Mouse (Mus musculus): ENCODE results near the gene Prg3.
A peak's percentile ranks its signal among the peaks of the same experiment; 100 is the strongest.

Gene Prg3

GRCm38 (mm10) chr2:84996376-84996775 lies 8.4 kb downstream of the Prg3 start:
- peak; percentile 17 for DNase-seq (ENCODE audit: low read depth)

- DNase-seq (ENCODE audit: low read depth), result peak; percentile 21
These were observed 11.6 kb downstream of the Prg3 start for GRCm38 (mm10) chr2:84999486-85000181.

GRCm38 (mm10) chr2:85001497-85001896 lies 13.5 kb downstream of the Prg3 start:
- no peak for DNase-seq (ENCODE audit: low read depth)

- DNase-seq (ENCODE audit: low read depth), result no peak
These were observed 14.6 kb downstream of the Prg3 start for GRCm38 (mm10) chr2:85002575-85002974.

- DNase-seq (ENCODE audit: low read depth), result no peak
These were observed 16.3 kb downstream of the Prg3 start for GRCm38 (mm10) chr2:85004341-85004740.

- no peak for DNase-seq (ENCODE audit: low read depth)
These were observed 18.6 kb downstream of the Prg3 start for GRCm38 (mm10) chr2:85006600-85006999.

- peak; percentile 64 for DNase-seq (ENCODE audit: low read depth)
These were observed 19.7 kb downstream of the Prg3 start for GRCm38 (mm10) chr2:85007729-85008128.

- no peak for DNase-seq (ENCODE audit: low read depth)
These were observed 21.2 kb downstream of the Prg3 start for GRCm38 (mm10) chr2:85009212-85009611.

GRCm38 (mm10) chr2:85011906-85012604 lies 24.0 kb downstream of the Prg3 start:
- DNase-seq (ENCODE audit: low read depth), result no peak

- no peak for DNase-seq (ENCODE audit: low read depth)
These were observed 24.7 kb downstream of the Prg3 start for GRCm38 (mm10) chr2:85012679-85013078.

- peak; percentile 32 for DNase-seq (ENCODE audit: low read depth)
These were observed 26.0 kb downstream of the Prg3 start for GRCm38 (mm10) chr2:85013826-85014587.

- DNase-seq (ENCODE audit: low read depth), result peak; percentile 12
These were observed 26.6 kb downstream of the Prg3 start for GRCm38 (mm10) chr2:85014588-85014982.

- DNase-seq (ENCODE audit: low read depth), result no peak
These were observed 34.0 kb downstream of the Prg3 start for GRCm38 (mm10) chr2:85022043-85022442.

- peak; percentile 21 for DNase-seq (ENCODE audit: low read depth)
These were observed 38.2 kb downstream of the Prg3 start for GRCm38 (mm10) chr2:85026178-85026577.

- DNase-seq (ENCODE audit: low read depth), result peak; percentile 55
These were observed 39.3 kb downstream of the Prg3 start for GRCm38 (mm10) chr2:85027281-85027680.

- no peak for DNase-seq (ENCODE audit: low read depth)
These were observed 41.9 kb downstream of the Prg3 start for GRCm38 (mm10) chr2:85029897-85030296.

GRCm38 (mm10) chr2:85030989-85031388 lies 43.0 kb downstream of the Prg3 start:
- no peak for DNase-seq (ENCODE audit: low read depth)

GRCm38 (mm10) chr2:85033121-85033520 lies 45.1 kb downstream of the Prg3 start:
- no peak for DNase-seq (ENCODE audit: low read depth)

- peak; percentile 91 for DNase-seq (ENCODE audit: low read depth)
These were observed 46.2 kb downstream of the Prg3 start for GRCm38 (mm10) chr2:85034169-85034568.

GRCm38 (mm10) chr2:85036507-85037046 lies 48.6 kb downstream of the Prg3 start:
- DNase-seq (ENCODE audit: low read depth), result peak; percentile 36

GRCm38 (mm10) chr2:85037047-85038026 lies 49.3 kb downstream of the Prg3 start, which contains the start of the genes Ssrp1 and P2rx3:
TSS of gene Ssrp1 (plus strand) at chr2:85037234.
TSS of gene P2rx3 (minus strand) at chr2:85037462.
- peak; percentile 93 for DNase-seq (ENCODE audit: low read depth)

Data from 416B (cell line).